Mouse (Mus musculus) kidney, postnatal 0 days (tissue): Measurements from ENCODE around the gene Cct4. TPM values are rescaled to one million over a fixed set of nuclear protein-coding genes. Genes with fewer than 3 reads are reported as not detected.

Source experiments
- ATAC-seq: fragments of 200-750 bp; cut with Nextera tagmentation; replicated peaks from 2 replicates; pipeline ENCODE4 v1.8.0; 2017; ENCODE audit warnings: low read depth, moderate number of reproducible peaks, moderate TSS enrichment, moderate library complexity; ENCODE audit not compliant: low FRiP score
- DNase-seq: peaks from one replicate; pipeline ENCODE4 v3.0.0-alpha.2; 2016; ENCODE audit warnings: low spot score
- H3K27ac ChIP-seq: fragments of 300-500 bp; sonication (generic); 2 replicates; pipeline ENCODE4 v1.5.1; 2014; ENCODE audit warnings: mild to moderate bottlenecking
- H3K27me3 ChIP-seq: fragments of 300-500 bp; sonication (generic); 2 replicates; pipeline ENCODE4 v1.6.1; 2014; ENCODE audit warnings: low read length, mixed read lengths; ENCODE audit not compliant: insufficient read depth
- H3K36me3 ChIP-seq: fragments of 300-500 bp; sonication (generic); 2 replicates; pipeline ENCODE4 v1.6.1; 2014; ENCODE audit warnings: low read length, mixed read lengths; ENCODE audit not compliant: insufficient read depth
- H3K4me1 ChIP-seq: fragments of 300-500 bp; sonication (generic); replicated peaks from 2 replicates; pipeline ENCODE4 v1.6.1; 2014; ENCODE audit warnings: antibody characterized with exemption, low read length, mixed read lengths; ENCODE audit not compliant: insufficient read depth
- H3K4me2 ChIP-seq: fragments of 300-500 bp; sonication (generic); 2 replicates; pipeline ENCODE4 v1.6.1; 2014; ENCODE audit warnings: mild to moderate bottlenecking, low read length, moderate library complexity, mixed read lengths
- H3K4me3 ChIP-seq: fragments of 300-500 bp; sonication (generic); replicated peaks from 2 replicates; pipeline ENCODE4 v1.5.1; 2014; ENCODE audit warnings: low read depth, low read length
- H3K9ac ChIP-seq: fragments of 300-500 bp; sonication (generic); 2 replicates; pipeline ENCODE4 v1.6.1; 2014; ENCODE audit warnings: low read depth, low read length
- H3K9me3 ChIP-seq: fragments of 300-500 bp; sonication (generic); replicated peaks from 2 replicates; pipeline ENCODE4 v1.6.1; 2016; ENCODE audit warnings: low read length, inconsistent platforms, mixed read lengths
- CTCF ChIP-seq: IDR thresholded peaks from 2 replicates; pipeline ENCODE4 v1.5.1; 2016; ENCODE audit warnings: antibody characterized with exemption, low read depth, mild to moderate bottlenecking, moderate library complexity
- WGBS: fragments of 180-500 bp; shearing (Covaris S2); extraction: QIAGEN DNeasy Blood & Tissue Kit; methylation state at CpG from one replicate; pipeline ENCODE4 v1.1.7; 2014; 5-methylcytosine and 5-hydroxymethylcytosine counted together
- polyA plus RNA-seq: library from polyadenylated mRNA; unstranded; fragments of >200 nt; fragmentation: Nextera tagmentation; extraction: Ambion mirVana; gene quantifications from 2 replicates; pipeline ENCODE4 v1.2.1, GENCODE M21; 2015

The Cct4 gene
- 223 and 238 TPM in 2 replicates for polyA plus RNA-seq

DNA sequence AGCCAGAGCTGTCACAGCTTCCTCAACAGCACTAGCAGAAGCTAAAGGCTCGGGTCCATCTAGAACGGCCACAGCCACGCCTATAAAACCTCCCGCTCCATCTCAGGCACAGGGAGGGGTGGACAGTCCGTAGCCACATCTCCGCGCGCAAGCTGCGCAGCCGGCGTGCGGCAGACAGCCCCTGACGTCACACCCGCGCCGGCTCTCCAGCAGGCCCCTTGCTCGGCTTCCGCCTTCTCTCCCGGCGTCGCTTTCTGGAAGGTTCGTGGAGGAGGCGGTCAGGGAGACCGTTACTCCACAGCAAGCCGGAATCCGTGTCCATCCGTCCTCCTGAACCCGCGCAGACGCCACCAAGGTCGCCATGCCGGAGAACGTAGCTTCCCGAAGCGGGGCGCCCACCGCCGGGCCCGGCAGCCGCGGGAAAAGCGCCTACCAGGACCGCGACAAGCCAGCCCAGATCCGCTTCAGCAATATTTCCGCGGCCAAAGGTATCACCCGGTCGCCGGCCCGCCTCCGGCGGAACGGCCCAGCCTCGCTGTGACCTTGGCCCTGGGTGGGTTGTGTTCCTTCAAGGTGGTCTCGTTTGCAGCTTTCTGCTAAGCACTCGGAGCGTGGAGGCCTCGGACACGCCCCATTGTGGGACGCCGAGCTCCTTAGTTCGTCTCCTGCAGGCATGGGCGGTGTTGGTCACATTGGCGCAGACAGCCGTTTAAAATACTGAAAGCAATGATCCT lies at the start of gene Cct4:
Gene Cct4 (plus strand): TSS at position 127 of the 734 bp plus-strand sequence.
- TF ChIP-seq CTCF = no peak
- Histone ChIP-seq H3K9ac (peak within 1 kb of the TSS; percentile 90), H3K9me3 (no peaks in the 10 kb centered on the region), H3K36me3 (peaks cover 20% of the 10 kb centered on the region; the same call in 1 of the 2 replicates), H3K4me2 (peak within 1 kb of the TSS; percentile 68), H3K4me1 (peaks cover 6% of the 10 kb centered on the region), H3K27me3 (no peaks in the 10 kb centered on the region), H3K4me3 (peak within 1 kb of the TSS; percentile 77), H3K27ac (peak within 1 kb of the TSS; percentile 92)
- under 1% methylated on average over 66 of the region's 66 CpGs for WGBS
- DNase-seq = peak; percentile 97
- ATAC-seq = peak; percentile 98

DNA sequence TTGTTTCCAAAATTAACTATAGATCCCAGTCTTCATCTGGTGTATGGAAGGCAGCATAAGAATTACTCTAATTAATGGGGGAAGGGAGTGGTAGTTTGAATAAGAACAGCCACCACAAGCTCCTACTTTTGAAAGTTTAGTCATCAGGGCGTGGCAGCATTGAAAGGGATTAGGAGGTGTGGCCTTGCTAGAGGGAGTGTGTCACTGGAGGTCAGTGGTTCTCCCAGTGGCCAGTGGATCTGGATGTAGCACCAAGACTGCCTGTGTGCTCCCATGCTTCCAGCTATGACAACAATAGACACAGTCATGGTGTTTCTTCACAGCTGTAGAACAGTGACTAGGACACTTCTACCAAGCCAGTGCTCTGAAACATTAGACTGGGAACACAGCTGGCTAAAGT lies 41.2 kb upstream of the Cct4 start:
- DNase-seq = no peak
- Histone ChIP-seq H3K4me1 (no peaks in the 10 kb centered on the region), H3K27ac (no peak overlapping the region), H3K9me3 (no peaks in the 10 kb centered on the region), H3K36me3 (no peaks in the 10 kb centered on the region), H3K9ac (no peak overlapping the region), H3K4me3 (no peak overlapping the region), H3K4me2 (no peak overlapping the region), H3K27me3 (no peaks in the 10 kb centered on the region)
- no peak for ATAC-seq
- 95% methylated on average over 1 of the region's 1 CpGs for WGBS
- TF ChIP-seq CTCF = no peak

DNA sequence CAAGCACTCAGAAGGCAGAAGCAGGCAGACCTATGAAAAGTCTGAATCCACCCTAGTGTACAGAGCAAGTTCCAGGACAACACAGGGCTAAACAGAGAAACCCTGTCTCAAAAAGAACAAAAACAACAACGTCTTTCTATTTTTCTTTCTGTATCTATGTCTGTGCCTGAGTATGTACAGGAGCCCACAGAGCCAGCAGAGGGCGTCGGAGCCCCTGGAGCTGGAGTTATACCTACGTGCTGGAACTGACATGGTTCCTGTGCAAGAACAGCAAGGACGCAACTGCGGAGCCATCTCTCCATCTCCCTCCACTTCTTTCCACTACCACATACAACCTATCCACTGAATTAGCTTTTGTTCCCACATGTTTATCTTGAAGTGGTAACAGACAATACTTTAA lies 40.2 kb upstream of the Cct4 start:
- no peak overlapping the region for H3K9ac ChIP-seq
- H3K27me3 ChIP-seq = no peaks in the 10 kb centered on the region
- no peaks in the 10 kb centered on the region for H3K36me3 ChIP-seq
- no peak for TF ChIP-seq CTCF
- no peak for ATAC-seq
- H3K4me2 ChIP-seq = no peak overlapping the region
- no peaks in the 10 kb centered on the region for H3K4me1 ChIP-seq
- DNase-seq = no peak
- no peak overlapping the region for H3K4me3 ChIP-seq
- no peak overlapping the region for H3K27ac ChIP-seq
- no peaks in the 10 kb centered on the region for H3K9me3 ChIP-seq
- 92% methylated on average over 6 of the region's 6 CpGs for WGBS

- Histone ChIP-seq H3K9me3 (no peaks in the 10 kb centered on the region), H3K4me1 (no peaks in the 10 kb centered on the region), H3K4me2 (no peak overlapping the region), H3K4me3 (no peak overlapping the region), H3K9ac (no peak overlapping the region), H3K27ac (no peak overlapping the region), H3K36me3 (no peaks in the 10 kb centered on the region), H3K27me3 (no peaks in the 10 kb centered on the region)
- no peak for TF ChIP-seq CTCF
- WGBS = 86% methylated on average over 7 of the region's 7 CpGs
- ATAC-seq (no peak), DNase-seq (no peak)
Measured at GRCm38 (mm10) chr11:22952668-22953067, 37.7 kb upstream of the Cct4 start.

DNA sequence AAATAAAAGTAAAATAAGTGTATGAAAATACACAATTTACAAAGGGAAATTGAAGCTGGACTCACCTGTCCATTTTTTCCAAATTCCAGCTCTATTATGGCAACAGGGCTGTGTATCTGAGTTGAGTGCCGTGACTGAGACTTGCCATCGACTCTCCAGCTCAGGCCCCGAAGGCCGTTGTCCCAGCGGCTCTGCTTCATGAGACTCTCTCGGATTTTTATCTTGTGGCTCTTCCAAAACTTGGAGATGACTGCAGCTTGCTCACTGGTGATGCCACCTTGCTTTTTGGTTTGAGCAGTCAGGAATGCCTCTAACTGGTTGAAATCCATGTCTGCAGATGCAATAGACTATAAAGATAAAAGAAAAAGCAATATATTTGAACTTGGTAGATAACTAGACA lies 34.0 kb upstream of the Cct4 start:
- no peak for TF ChIP-seq CTCF
- H3K36me3 ChIP-seq = no peaks in the 10 kb centered on the region
- ATAC-seq = no peak
- no peak overlapping the region for H3K4me3 ChIP-seq
- no peaks in the 10 kb centered on the region for H3K9me3 ChIP-seq
- H3K4me2 ChIP-seq = no peak overlapping the region
- H3K9ac ChIP-seq = no peak overlapping the region
- H3K4me1 ChIP-seq = no peaks in the 10 kb centered on the region
- H3K27me3 ChIP-seq = no peaks in the 10 kb centered on the region
- no peak for DNase-seq
- 96% methylated on average over 6 of the region's 6 CpGs for WGBS
- no peak overlapping the region for H3K27ac ChIP-seq

DNA sequence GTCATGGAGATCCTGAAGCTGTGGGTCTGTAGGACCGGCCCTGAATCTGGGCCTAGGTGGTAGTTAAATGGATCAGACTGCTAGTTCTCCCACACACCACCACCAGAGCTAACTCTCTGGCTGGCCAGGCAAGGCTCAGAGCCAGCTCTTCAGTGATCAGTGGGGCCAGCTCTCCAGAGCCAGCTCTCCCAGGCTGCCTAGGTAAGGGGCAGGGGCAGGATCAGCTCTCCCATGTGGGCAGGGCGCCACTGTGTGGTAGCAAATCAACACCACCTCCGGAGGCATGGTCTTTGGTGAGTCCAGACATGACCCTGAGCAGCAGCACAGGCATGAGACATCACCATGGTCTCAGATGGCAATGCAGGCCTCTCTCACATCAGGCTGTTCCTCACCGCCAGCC lies 33.5 kb upstream of the Cct4 start:
- Histone ChIP-seq H3K9ac (no peak overlapping the region), H3K36me3 (no peaks in the 10 kb centered on the region), H3K27me3 (no peaks in the 10 kb centered on the region), H3K4me2 (no peak overlapping the region), H3K9me3 (no peaks in the 10 kb centered on the region), H3K27ac (no peak overlapping the region), H3K4me3 (no peak overlapping the region), H3K4me1 (no peaks in the 10 kb centered on the region)
- 68% methylated on average over 4 of the region's 4 CpGs for WGBS
- ATAC-seq = peak; percentile 88
- DNase-seq = peak; percentile 32
- peak; percentile 79 for TF ChIP-seq CTCF
